Comparison of ENCODE assay signal across 8 mouse cellular contexts in the genomic region with DNA sequence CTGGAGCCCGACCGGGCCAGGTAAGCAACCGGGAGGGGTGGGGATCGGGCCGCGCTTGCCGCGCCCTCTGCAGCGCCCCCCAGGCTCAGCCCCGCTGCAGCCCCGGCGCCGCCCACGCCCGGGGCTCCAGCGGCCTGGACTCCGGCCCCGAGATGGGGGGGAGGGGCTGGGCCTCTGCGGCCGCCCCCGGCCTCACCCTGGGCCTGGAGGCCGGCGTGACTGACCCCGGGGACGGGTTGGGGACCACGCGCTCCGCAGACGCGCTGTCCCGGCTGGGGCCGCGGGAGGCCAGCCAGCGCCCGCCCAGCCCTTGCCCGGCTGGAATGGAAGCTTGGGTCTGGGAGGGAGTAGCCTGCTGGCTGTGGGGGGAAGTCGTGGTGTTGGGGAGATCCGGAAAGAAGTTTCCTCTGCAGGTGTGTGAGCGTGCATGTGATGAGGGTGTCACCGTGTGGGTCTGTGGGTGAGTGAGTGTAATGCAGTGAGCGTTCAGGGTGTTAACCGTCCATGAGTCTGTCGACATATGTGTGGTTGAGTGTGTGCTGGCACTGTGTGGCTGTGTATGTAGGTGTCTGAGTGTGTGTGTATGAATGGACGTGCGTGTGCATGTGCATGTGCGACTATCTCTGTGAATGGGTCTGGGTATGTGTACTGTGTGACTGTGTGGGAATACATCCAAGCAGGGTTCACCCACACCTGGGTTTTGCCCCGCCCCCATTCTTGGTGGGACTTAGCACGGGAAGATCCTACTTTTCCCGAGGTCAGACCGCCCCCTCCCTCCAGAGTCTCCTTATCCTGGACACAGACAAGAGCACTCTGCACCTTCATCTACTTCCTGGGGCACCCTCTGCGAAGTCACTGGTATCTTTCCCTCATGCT. TPM values are rescaled to one million over a fixed set of nuclear protein-coding genes. Genes with fewer than 3 reads are reported as not detected.
DNase-seq lines count a peak whose midpoint lies in the region; ATAC-seq and TF ChIP-seq lines count a peak whose summit lies in the region.

No protein-coding gene starts in this region.

- no peaks in the 10 kb centered on the region for H3K36me3 ChIP-seq in embryonic facial prominence, embryonic 12.5 days
- no peaks in the 10 kb centered on the region for H3K36me3 ChIP-seq in hindbrain, embryonic 13.5 days
- H3K36me3 ChIP-seq in liver, embryonic 14.5 days (replicated peaks; ENCODE audit: control insufficient read depth, insufficient read depth, low read depth): no peaks in the 10 kb centered on the region
- H3K36me3 ChIP-seq in stomach, embryonic 16.5 days (ENCODE audit: control insufficient read depth, insufficient read depth, low read length): no peaks in the 10 kb centered on the region

- 2% methylated on average over 45 of the region's 51 CpGs for WGBS in embryonic facial prominence, embryonic 12.5 days
- 4% methylated on average over 29 of the region's 51 CpGs for WGBS in hindbrain, embryonic 13.5 days
- WGBS in liver, embryonic 14.5 days (ENCODE audit: insufficient replicate concordance): 3% methylated on average over 37 of the region's 51 CpGs
- WGBS in stomach, embryonic 16.5 days: 2% methylated on average over 44 of the region's 51 CpGs

- no peak for TF ChIP-seq CTCF in liver, embryonic 14.5 days (IDR thresholded peaks at IDR 0.05; ENCODE audit: low read depth)

- H3K4me3 ChIP-seq in embryonic facial prominence, embryonic 12.5 days: peak overlapping the region; percentile 70
- peak overlapping the region; percentile 96 for H3K4me3 ChIP-seq in hindbrain, embryonic 13.5 days
- H3K4me3 ChIP-seq in liver, embryonic 14.5 days (ENCODE audit: insufficient read depth in 1 of 2, low read depth in 2 of 2, low read length in 2 of 2): peak overlapping the region; percentile 26 to 46
- peak overlapping the region; percentile 70 for H3K4me3 ChIP-seq in stomach, embryonic 16.5 days (replicated peaks; ENCODE audit: low read length)

- peaks cover 18% of the 10 kb centered on the region for H3K4me1 ChIP-seq in embryonic facial prominence, embryonic 12.5 days
- H3K4me1 ChIP-seq in hindbrain, embryonic 13.5 days (replicated peaks): peaks cover 64% of the 10 kb centered on the region
- H3K4me1 ChIP-seq in liver, embryonic 14.5 days (replicated peaks; ENCODE audit: control insufficient read depth in 2 of 2, insufficient read depth in 2 of 2, low read length in 1 of 2): no peaks in the 10 kb centered on the region
- H3K4me1 ChIP-seq in stomach, embryonic 16.5 days (ENCODE audit: control insufficient read depth, insufficient read depth, low read length): peaks cover 13% of the 10 kb centered on the region; the same call in 1 of the 2 replicates

- ATAC-seq in embryonic facial prominence, embryonic 12.5 days (ENCODE audit: insufficient number of reproducible peaks, insufficient read depth, low FRiP score, low TSS enrichment): peak; percentile 30; the same call in 1 of the 2 replicates
- ATAC-seq in hindbrain, embryonic 13.5 days (ENCODE audit: low FRiP score): peak; percentile 60
- ATAC-seq in liver, embryonic 14.5 days (ENCODE audit: insufficient read depth): peak; percentile 64
- peak; percentile 51 for ATAC-seq in stomach, embryonic 16.5 days (ENCODE audit: insufficient read depth, low FRiP score)

- H3K27me3 ChIP-seq in embryonic facial prominence, embryonic 12.5 days: peaks cover 64% of the 10 kb centered on the region
- H3K27me3 ChIP-seq in hindbrain, embryonic 13.5 days: peaks cover 13% of the 10 kb centered on the region; the same call in 1 of the 2 replicates
- peaks cover 36% of the 10 kb centered on the region for H3K27me3 ChIP-seq in liver, embryonic 14.5 days (ENCODE audit: control insufficient read depth, insufficient read depth, low read length)
- peaks cover 37% of the 10 kb centered on the region for H3K27me3 ChIP-seq in stomach, embryonic 16.5 days (ENCODE audit: control insufficient read depth, insufficient read depth, low read length)

- no peak overlapping the region for H3K27ac ChIP-seq in embryonic facial prominence, embryonic 12.5 days
- peak overlapping the region; percentile 89 for H3K27ac ChIP-seq in hindbrain, embryonic 13.5 days
- no peak overlapping the region for H3K27ac ChIP-seq in liver, embryonic 14.5 days
- no peak overlapping the region for H3K27ac ChIP-seq in stomach, embryonic 16.5 days (ENCODE audit: low read length)

- no peak for TF ChIP-seq EP300 in liver, embryonic 14.5 days (IDR thresholded peaks at IDR 0.05; ENCODE audit: low read depth)

- H3K9me3 ChIP-seq in embryonic facial prominence, embryonic 12.5 days: no peaks in the 10 kb centered on the region
- no peaks in the 10 kb centered on the region for H3K9me3 ChIP-seq in hindbrain, embryonic 13.5 days
- no peaks in the 10 kb centered on the region for H3K9me3 ChIP-seq in liver, embryonic 14.5 days (ENCODE audit: control insufficient read depth, low read length)
- no peaks in the 10 kb centered on the region for H3K9me3 ChIP-seq in stomach, embryonic 16.5 days (replicated peaks; ENCODE audit: control insufficient read depth, low read length)

- H3K4me2 ChIP-seq in embryonic facial prominence, embryonic 12.5 days (replicated peaks): peak overlapping the region; percentile 100
- H3K4me2 ChIP-seq in hindbrain, embryonic 13.5 days: peak overlapping the region; percentile 68
- peak overlapping the region; percentile 52 for H3K4me2 ChIP-seq in liver, embryonic 14.5 days (ENCODE audit: low read depth)
- peak overlapping the region; percentile 100 for H3K4me2 ChIP-seq in stomach, embryonic 16.5 days (ENCODE audit: low read depth, low read length)

- peak; percentile 26 for DNase-seq in adrenal gland, adult 2 months
- no peak for DNase-seq in adrenal gland, postnatal 4 days (ENCODE audit: low spot score in 2 of 2)
- DNase-seq in right cerebral cortex, adult 2 months (ENCODE audit: low spot score in 2 of 2): peak; percentile 46 to 68
- no peak for DNase-seq in right cerebral cortex, postnatal 14 days
- no peak for DNase-seq in liver, embryonic 14.5 days (ENCODE audit: low read depth in 3 of 3, low spot score in 3 of 3)

- peak overlapping the region; percentile 62 for H3K9ac ChIP-seq in embryonic facial prominence, embryonic 12.5 days
- peak overlapping the region; percentile 96 for H3K9ac ChIP-seq in hindbrain, embryonic 13.5 days
- H3K9ac ChIP-seq in liver, embryonic 14.5 days (replicated peaks): no peak overlapping the region
- peak overlapping the region; percentile 74 for H3K9ac ChIP-seq in stomach, embryonic 16.5 days (ENCODE audit: low read length)

RNA-seq across cellular contexts. Expression of gene Dlgap3, which starts 0.6 kb away (rescaled TPM):
- total RNA-seq in adrenal gland, adult 2 months (2021): 1 to 10 TPM; 3.4 to 3.9 TPM
- polyA plus RNA-seq in adrenal gland, adult 2 months (2012; rRNA removed): 13.3 and 14.7 TPM in 2 replicates
- 10 to 100 TPM; 14.8 to 16.1 TPM for total RNA-seq in adrenal gland, postnatal 4 days (2021)
- polyA plus RNA-seq in embryonic facial prominence, embryonic 12.5 days (2016; fragmentation: Nextera tagmentation; extraction: Ambion mirVana): 1.3 TPM in 2 replicates
- 13.1 and 13.4 TPM in 2 replicates for polyA plus RNA-seq in hindbrain, embryonic 13.5 days (2015; fragmentation: Nextera tagmentation; extraction: Ambion mirVana)
- polyA plus RNA-seq in liver, embryonic 14.5 days (2012; rRNA removed): 0.28 and 0.32 TPM in 2 replicates
- 0.23 and 0.24 TPM in 2 replicates for polyA plus RNA-seq in liver, embryonic 14.5 days (2014; fragmentation: Nextera tagmentation; extraction: Ambion mirVana)
- 0.45 and 0.51 TPM in 2 replicates for polyA plus RNA-seq in stomach, embryonic 16.5 days (2015; fragmentation: Nextera tagmentation; extraction: Ambion mirVana)

RNA-seq across cellular contexts. Expression of gene Tmem35b, which starts 46.1 kb away (rescaled TPM):
- 10 to 100 TPM; 18.1 to 19.3 TPM for total RNA-seq in adrenal gland, adult 2 months (2021)
- 17.6 and 19.7 TPM in 2 replicates for polyA plus RNA-seq in adrenal gland, adult 2 months (2012; rRNA removed)
- total RNA-seq in adrenal gland, postnatal 4 days (2021): 10 to 100 TPM; 12.8 to 18.1 TPM
- polyA plus RNA-seq in embryonic facial prominence, embryonic 12.5 days (2016; fragmentation: Nextera tagmentation; extraction: Ambion mirVana): 15.9 and 17.6 TPM in 2 replicates
- 20.5 and 21.5 TPM in 2 replicates for polyA plus RNA-seq in hindbrain, embryonic 13.5 days (2015; fragmentation: Nextera tagmentation; extraction: Ambion mirVana)
- polyA plus RNA-seq in liver, embryonic 14.5 days (2012; rRNA removed): 3.2 and 3.4 TPM in 2 replicates
- 7.9 and 8.7 TPM in 2 replicates for polyA plus RNA-seq in liver, embryonic 14.5 days (2014; fragmentation: Nextera tagmentation; extraction: Ambion mirVana)
- polyA plus RNA-seq in stomach, embryonic 16.5 days (2015; fragmentation: Nextera tagmentation; extraction: Ambion mirVana): 20.1 and 20.9 TPM in 2 replicates

Comparison
In these comparisons a context has a peak if more than half of its experiments do, and no peak if none do; other contexts are left out.
1. DNase-seq: peak in adrenal gland, adult 2 months (single experiment) and right cerebral cortex, adult 2 months (2 of 2); none in adrenal gland, postnatal 4 days (0 of 2), right cerebral cortex, postnatal 14 days (single experiment) and liver, embryonic 14.5 days (0 of 3).
2. H3K4me3 ChIP-seq: peak in every context shown above with its lines; median percentile 96 in hindbrain, embryonic 13.5 days; 70 in embryonic facial prominence, embryonic 12.5 days; 70 in stomach, embryonic 16.5 days; 36 in liver, embryonic 14.5 days.
3. Peak in every context shown above with its lines, with median percentiles within 50 percentile points of each other: ATAC-seq and H3K4me2 ChIP-seq.